Mouse (Mus musculus) frontal cortex, postnatal 14 days (tissue): ENCODE data around the gene Efcab11.

Experiments used
- DNase-seq, 2 experiments: peaks; one replicate each; pipeline ENCODE4 v3.0.0; 2022; ENCODE audit warnings: low spot score in 2 of 2

Efcab11 gene

GRCm38 (mm10) chr12:99752986-99753385, 131.3 kb downstream of the Efcab11 start:
- DNase-seq = no peak

DNA sequence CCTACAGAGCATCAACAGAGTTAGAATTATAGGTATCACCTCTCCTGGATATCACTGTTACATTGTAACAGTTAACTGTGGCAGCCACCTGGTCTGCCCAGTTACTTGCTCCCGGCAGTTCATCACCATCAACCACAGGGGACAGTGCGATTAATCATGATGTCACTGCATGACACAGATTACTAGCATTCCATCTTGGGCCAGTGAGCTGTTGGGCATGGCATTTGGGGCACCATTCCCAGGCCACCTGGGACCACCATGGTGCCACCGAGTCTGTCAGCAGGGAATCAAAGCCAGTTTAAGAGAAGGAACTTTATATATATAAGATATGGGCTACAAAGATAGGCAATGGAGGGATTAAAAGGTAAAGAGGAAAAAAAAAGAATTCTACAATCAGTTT, 134.8 kb downstream of the Efcab11 start:
- no peak for DNase-seq

- no peak for DNase-seq
Measured at GRCm38 (mm10) chr12:99741631-99742030, 142.6 kb downstream of the Efcab11 start.

- DNase-seq = no peak
Measured at GRCm38 (mm10) chr12:99739211-99739610, 145.0 kb downstream of the Efcab11 start.

- DNase-seq = no peak
Measured at GRCm38 (mm10) chr12:99738256-99738655, 146.0 kb downstream of the Efcab11 start.

GRCm38 (mm10) chr12:99736971-99737370, 147.3 kb downstream of the Efcab11 start:
- no peak for DNase-seq

DNA sequence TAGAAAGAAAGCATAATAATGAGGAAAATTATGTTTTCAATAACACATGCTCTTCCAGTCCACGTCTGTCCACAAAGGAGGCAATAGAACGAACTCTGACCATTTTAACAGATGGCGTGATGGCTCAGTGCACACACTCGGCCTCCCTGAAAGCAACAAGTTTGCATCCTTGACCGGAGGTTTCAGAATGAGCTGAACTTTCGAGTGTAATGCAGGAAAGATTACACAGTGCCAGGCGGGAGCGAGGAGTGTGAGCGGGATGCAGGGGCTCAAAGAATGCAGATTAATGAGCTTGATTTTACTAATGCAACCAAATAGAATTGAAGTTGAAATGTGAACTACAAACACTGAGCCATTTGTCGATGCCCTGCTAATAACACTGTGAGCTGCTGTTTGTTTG, 149.1 kb downstream of the Efcab11 start:
- no peak for DNase-seq

DNA sequence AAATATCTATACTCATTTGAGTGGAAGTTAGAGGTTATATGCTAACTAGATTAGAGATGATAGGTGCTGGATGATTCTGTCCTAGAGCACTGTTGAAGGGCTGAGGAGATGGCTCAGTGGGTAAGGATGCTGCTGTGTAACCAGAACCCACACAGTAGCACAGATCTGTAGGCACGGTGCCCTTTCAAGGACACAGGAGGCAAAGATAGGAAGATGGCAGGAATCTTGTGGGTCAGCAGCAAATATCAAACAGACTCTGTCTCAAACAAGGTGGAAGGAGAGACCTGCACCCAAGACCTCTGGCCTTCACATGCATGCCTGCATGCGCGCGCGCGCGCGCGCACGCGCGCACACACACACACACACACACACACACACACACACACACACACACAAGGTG, 160.0 kb downstream of the Efcab11 start:
- DNase-seq = no peak

GRCm38 (mm10) chr12:99723791-99724190, 160.4 kb downstream of the Efcab11 start:
- no peak for DNase-seq

- DNase-seq = peak in 1 of 2 experiments; percentile 42
Measured at GRCm38 (mm10) chr12:99721318-99721717, 162.9 kb downstream of the Efcab11 start.

- no peak for DNase-seq
Measured at GRCm38 (mm10) chr12:99719777-99720176, 164.5 kb downstream of the Efcab11 start.

DNA sequence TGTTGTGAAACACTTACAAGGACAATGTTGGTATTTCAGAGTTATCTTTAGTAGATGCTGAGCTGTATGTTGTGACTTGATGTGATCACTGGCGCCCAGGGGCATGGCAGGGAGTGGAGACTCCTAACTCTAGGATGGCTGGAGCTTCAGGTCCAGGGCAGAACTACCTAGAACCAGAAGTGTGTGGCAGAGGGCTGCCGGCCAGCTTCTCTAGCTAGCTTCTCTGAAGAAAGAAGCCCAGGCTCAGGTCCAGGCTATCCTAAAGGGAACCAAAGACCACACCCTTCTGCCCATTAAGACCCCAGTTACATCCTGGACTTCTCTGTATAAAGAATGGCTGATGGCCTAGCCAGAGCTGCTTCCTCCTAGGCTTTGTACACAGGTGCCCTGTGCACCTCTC, 166.1 kb downstream of the Efcab11 start:
- DNase-seq = no peak

GRCm38 (mm10) chr12:99716038-99716610, 168.1 kb downstream of the Efcab11 start:
- DNase-seq = peak in 1 of 2 experiments; percentile 49

DNA sequence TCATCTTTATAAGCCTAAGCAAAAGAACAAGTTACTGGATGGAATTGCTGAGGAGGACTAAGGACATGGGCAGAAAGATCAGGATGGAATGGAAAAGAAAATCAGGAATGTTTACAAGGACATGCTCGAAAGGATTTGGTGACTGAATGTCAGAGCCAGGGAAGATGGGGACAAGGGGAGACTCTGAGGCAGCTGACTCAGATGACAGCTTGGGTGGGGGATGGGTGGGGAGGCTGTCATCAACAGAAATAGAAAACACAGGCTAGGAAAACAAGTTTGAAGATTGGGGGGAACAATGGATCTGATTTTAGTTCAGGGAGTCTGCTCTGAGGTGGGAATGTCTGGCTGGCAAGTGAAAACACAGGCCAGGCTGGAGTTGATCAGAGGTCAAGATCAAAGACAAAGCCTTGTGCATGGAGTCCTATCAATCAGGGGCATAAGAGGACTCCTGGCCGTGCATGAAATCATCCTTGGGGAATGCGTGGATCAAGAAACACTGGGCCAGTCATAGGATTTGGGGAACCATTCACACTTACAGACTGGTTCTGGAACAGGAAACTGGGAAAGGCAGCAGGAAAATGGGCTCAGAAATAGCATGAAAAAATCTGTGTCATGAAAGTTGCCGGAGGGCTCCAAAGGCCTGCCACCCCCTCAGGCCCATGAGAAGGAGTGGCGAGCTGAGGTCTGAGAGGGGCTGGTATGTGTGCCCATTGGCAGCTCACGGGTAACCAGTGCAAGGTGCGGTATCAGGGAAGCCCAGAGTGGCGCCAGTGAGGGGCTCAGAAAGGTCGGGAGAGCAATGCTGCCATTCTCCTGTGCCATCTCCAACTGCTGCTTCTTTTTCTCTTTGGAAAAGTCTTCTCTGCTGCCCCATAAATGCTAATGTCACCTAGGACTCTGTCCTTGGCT, 168.9 kb downstream of the Efcab11 start:
- no peak for DNase-seq

- DNase-seq = no peak
Measured at GRCm38 (mm10) chr12:99712214-99712613, 172.0 kb downstream of the Efcab11 start.

GRCm38 (mm10) chr12:99702248-99702647, 182.0 kb downstream of the Efcab11 start:
- no peak for DNase-seq

GRCm38 (mm10) chr12:99700380-99700779, 183.9 kb downstream of the Efcab11 start:
- DNase-seq = no peak

- no peak for DNase-seq
Measured at GRCm38 (mm10) chr12:99699379-99700023, 184.7 kb downstream of the Efcab11 start.

DNA sequence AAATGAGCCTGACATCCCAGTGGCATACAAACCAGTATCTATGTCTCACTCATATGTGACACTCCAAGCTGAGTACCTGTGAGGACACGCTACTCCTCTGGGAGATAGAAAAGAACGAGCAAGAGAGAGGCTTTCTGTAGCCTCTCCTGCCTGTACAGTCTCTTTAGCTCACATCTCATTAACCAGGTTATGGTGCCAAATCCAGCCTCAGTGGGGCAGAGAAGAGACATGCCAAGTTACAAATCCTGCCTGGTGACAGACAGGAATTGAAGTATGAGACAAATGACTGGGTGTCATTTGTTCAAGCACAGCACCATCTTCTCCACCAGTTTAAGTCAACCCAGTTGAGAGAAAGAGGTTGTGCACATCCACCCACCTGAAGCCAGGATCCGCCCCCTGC, 190.2 kb downstream of the Efcab11 start:
- no peak for DNase-seq

- DNase-seq = no peak
Measured at GRCm38 (mm10) chr12:99686418-99686992, 197.7 kb downstream of the Efcab11 start.

DNA sequence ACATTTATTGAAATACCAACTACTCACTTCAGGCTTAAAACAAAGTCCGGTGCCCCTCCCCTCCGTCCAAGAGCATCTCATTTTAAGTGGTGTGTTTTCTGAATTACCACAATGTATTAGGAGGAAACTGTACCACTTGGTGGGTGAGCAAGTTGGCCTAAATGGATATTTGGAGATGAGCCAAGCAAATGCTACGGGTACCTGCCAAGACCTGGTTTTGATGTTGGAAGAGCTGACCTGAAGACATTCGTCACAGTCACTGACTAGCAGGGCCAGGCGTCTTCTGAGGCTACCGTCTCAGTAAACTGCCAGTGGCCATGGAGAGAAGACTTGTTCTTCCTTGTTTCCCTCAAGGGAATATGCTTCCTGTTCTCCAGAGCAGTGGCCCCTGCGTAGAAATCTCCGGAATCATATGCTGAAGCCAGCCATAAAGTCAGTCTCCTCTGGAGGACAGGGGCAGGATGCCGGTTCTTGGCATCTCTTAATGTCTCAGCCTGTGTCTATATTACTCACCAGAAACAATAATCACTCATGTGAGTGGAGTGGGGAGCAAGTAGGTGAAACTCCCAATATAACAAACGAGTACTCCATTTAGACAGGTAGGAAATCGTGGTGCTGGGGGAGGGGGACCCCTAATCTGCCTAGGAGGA, 198.7 kb downstream of the Efcab11 start:
- DNase-seq = no peak

DNA sequence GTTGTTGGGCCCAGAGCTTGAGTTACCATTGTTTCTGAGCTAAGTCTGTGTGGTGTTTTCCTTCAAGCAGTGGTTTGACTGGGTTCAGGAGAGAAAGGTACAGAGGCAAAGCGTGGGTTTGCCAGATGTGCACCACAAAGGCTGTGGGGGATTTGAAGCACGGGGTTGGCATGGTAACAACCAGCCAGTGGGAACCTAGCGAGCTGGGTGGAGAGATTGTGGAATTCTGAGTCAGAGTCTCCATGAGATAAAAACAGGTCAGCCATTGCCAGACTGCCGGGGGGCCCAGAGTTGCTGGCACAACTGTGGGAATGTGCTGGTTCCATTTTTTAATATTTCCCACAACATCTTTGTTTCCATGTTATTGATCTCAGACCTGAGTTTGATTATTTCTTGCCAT, 202.6 kb downstream of the Efcab11 start:
- no peak for DNase-seq
